Mouse (Mus musculus) urinary bladder, postnatal 4 days (tissue): Measurements from ENCODE around the gene Aurkb.

ENCODE experiments used
- DNase-seq, 2 experiments: peaks; one replicate each; pipeline ENCODE4 v3.0.0; 2021 to 2022; ENCODE audit warnings: low spot score in 2 of 2

Gene Aurkb

GRCm38 (mm10) chr11:69036486-69037230 is 8.8 kb upstream of the Aurkb start:
- peak; percentile 64 to 77 for DNase-seq

DNA sequence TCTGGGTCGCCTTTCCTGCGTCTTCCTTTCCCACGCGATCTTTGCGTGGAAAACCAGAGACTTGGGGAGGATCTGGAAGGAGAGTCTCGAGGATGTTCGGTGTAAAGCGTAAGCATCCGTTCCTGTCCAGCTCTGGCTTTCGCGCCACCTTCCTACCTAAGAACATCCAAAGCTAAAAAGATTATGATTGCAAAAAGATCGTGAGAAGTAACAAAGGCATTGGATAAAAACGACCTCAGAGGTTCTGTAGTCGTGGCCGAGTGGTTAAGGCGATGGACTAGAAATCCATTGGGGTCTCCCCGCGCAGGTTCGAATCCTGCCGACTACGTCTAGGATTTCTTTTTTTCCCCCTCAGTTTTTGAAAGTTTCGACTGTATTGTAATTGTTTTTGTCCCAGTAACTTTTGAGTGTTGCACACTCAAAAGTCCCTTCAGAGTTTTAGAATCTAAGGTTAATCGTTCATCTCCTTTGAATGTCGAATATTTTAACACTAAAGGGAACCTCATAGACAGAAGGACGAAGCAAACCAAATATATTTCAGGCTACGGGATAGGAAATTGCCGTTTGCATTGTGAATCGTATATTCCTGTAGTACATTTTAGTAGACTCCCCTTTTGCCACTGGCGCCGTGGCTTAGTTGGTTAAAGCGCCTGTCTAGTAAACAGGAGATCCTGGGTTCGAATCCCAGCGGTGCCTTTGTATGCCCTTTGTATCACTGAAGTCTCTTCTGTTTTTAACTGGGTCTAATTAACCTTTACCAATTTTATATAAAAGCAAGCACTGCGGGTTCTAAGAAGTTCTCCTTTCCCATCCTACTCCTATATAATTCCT is 8.0 kb upstream of the Aurkb start:
- DNase-seq, result peak in 1 of 2 experiments; percentile 50

DNA sequence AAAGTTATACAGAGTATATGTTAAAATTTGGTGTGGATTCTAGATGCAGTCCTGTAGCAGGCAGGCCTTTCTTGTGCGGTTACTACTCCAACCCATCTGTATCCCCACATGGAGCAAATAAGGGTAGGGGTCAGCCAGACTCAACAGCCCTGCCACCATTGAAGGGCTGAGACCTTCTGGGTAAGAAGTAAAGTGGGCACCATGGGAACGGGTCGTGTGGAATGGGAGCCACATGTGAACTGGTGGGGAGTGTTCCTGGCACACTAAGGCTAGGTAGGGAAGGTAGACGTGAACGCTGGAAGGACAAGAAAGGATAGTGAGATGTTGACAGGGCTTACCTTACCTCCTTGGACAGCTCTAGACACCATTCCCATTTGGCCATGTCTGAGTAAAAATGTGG is 7.3 kb upstream of the Aurkb start:
- no peak for DNase-seq

GRCm38 (mm10) chr11:69046395-69046774 is 938 bp downstream of the Aurkb start:
- no peak for DNase-seq

DNA sequence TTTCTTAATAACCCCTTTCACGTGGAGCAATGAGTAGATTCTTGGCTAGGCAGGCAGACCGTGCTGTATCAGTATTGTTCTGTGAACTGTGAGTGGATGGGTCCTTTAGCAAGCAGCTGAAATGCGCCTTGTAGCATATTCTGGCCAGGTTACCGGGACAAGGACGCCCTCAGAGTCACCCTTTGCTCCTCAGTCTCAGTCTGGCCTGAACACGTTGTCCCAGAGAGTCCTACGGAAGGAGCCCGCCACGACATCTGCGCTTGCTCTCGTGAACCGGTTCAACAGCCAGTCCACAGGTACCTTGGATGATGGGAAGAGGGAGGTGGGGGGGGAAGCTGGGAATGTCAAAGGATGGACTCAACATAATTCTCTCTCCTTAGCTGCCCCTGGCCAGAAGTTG is 2.1 kb downstream of the Aurkb start:
- no peak for DNase-seq

GRCm38 (mm10) chr11:69048151-69048550 is 2.7 kb downstream of the Aurkb start:
- no peak for DNase-seq

DNA sequence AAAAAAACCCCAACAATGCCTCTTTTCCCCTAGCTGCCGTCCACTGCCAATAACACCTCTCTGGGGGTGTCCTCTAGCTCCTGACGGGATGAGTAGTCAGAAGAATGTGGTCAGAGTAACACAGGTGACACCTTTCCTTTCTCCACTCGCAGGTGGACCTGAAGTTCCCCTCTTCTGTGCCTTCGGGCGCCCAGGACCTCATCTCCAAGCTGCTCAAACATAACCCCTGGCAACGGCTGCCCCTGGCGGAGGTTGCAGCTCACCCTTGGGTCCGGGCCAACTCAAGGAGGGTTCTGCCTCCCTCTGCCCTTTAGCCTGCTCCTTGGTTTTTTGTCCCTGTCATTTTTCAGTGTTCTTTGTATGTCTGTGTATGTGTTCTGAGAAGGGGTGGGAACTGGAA is 5.3 kb downstream of the Aurkb start:
- DNase-seq, result no peak

DNA sequence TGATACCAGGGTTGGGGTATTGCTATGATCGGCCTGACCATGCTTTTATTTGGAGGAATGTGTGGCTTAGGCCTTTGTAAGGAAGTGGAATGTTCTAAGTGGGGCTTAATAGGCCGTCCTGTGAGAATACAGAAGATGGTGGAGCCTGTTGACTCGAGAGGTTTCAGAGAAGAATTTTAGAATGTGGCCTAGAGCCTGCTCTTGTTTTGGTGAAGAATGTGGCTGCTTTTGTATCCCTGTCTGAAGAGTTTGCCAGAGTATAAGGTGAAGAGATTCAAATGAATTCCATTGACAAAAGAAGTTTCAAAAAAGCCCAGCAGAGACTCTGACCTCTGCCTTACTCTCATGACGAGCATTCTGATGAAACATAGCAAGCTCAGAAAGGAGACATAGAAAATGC is 6.3 kb downstream of the Aurkb start:
- DNase-seq, result no peak

DNA sequence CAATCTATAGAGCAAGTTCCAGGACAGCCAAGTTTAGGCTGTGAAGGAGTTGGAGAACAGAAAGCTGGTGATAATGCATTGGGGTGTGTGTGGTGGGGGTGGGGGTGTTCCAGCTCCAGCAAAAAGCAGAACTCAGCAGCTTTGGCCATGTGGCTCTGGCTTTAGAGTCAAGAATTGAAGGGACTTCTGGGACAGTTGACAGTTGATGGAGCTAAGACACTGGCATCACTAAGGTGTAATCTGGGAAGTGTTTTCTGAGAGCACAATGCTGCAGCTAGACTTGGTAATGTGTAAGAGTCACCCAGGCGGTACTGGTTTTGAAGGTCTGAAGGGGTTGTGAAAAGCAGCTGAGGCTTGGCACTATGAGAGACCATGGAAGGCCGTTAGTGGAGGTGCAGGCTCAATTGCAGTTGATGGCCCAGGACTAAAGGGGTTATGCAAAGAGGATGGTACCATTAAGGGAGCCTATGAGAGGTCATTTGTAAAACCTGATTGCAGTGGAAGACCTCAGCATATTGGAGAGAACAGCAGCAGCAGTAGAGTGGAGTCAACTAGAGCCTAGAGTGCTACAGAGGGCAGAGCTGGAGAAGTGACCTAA is 7.5 kb downstream of the Aurkb start:
- no peak for DNase-seq

DNA sequence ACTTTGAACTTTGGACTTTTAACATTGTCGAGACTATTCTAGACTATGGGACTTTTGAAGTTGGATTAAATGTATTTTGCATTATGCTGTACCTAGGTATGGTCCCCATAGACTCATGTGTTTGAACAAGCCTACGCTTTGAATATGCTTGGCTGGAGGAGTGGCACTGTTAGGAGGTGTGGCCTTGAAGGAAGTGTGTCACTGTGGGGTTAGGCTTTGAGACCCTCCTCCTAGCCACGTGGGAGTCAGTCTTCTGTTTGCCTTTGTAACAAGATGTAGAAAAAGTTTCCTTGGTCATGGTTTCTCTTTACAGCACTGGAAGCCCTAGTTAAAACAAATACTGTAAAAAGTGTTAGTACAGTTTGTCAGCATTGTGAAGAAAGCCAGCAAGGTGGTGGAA is 8.4 kb downstream of the Aurkb start:
- no peak for DNase-seq

- no peak for DNase-seq
Observed at GRCm38 (mm10) chr11:69058265-69058664, 12.8 kb downstream of the Aurkb start.

- DNase-seq, result no peak
Observed at GRCm38 (mm10) chr11:69058729-69059356, 13.4 kb downstream of the Aurkb start.

- DNase-seq, result peak; percentile 94 to 95
Observed at GRCm38 (mm10) chr11:69059357-69059974, 14.0 kb downstream of the Aurkb start, which contains the start of gene Borcs6. TSS of gene Borcs6 (plus strand) at chr11:69059717.

- no peak for DNase-seq
Observed at GRCm38 (mm10) chr11:69059975-69060411, 14.5 kb downstream of the Aurkb start.

GRCm38 (mm10) chr11:69060448-69061254 is 15.2 kb downstream of the Aurkb start:
- DNase-seq, result no peak

DNA sequence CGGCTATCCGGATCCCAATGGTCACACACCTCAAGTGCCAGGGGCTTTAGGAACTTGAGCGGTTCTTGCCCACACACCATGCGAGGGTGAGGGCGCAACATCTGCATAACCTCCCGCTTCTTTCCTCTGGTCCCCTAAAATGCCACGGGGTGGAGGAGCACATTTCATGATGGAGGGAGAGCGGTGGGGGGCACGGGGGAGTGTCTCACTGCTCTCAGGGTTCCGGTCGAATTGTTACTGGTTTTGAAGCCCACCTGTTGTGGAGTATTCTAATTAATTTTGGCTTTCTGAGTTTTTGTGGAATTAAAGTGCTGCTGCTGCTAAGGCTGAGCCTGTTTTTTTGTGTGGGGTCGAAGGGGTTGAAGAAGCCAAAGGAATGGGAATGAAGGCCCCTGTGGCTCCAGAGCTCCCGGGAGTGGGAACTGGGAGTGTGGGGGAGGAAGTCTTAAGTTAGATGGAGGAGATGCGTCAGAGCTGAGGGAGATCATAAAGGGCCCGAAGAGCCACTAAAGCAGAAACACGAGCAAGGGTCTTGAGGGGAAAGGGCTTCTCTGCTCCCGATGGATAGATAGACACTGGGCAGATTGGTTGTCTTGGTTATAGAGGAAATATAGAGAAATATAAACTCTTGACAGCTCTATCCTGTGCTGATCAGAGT is 15.9 kb downstream of the Aurkb start:
- no peak for DNase-seq

DNA sequence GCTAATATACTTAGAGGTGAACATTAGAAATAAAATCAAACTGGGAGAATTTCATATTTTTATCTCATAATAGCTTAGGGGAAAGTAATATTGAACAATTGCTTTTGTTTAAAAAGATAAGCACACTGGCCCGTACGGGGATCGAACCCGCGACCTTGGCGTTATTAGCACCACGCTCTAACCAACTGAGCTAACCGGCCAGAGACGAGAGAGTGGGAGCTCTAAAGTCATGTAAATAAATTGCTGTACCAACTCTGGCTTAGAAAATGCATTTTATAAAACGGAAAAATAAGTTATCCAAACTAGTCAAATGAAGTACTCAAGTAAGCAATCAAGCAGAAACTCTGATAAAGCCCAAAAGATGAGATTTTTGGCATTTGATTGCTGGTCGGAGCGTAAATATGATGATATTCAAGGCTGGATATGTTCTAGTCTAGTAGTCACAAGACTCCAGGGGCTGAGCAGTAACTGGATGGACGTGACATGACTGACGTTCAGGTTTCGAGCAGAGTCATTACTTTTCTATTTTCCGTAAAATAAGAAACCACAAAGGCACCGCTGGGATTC is 16.8 kb downstream of the Aurkb start:
- no peak for DNase-seq

DNA sequence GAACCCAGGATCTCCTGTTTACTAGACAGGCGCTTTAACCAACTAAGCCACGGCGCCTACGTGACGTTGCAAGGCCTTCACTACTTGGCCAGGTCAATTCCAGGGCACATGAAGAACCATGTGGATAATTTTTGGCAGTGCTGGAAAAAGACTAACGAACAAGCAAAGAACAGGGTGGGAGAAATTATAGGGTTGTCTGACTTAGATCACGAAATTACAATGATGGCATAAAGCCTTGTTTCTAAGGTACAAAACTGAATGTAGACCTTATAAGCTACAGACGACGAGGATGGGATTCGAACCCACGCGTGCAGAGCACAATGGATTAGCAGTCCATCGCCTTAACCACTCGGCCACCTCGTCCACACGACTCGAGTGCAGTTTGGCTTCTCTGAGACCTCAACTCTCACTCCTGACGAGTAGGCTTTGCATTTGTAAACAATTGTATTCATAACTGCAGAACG is 17.3 kb downstream of the Aurkb start:
- peak; percentile 89 to 93 for DNase-seq

DNA sequence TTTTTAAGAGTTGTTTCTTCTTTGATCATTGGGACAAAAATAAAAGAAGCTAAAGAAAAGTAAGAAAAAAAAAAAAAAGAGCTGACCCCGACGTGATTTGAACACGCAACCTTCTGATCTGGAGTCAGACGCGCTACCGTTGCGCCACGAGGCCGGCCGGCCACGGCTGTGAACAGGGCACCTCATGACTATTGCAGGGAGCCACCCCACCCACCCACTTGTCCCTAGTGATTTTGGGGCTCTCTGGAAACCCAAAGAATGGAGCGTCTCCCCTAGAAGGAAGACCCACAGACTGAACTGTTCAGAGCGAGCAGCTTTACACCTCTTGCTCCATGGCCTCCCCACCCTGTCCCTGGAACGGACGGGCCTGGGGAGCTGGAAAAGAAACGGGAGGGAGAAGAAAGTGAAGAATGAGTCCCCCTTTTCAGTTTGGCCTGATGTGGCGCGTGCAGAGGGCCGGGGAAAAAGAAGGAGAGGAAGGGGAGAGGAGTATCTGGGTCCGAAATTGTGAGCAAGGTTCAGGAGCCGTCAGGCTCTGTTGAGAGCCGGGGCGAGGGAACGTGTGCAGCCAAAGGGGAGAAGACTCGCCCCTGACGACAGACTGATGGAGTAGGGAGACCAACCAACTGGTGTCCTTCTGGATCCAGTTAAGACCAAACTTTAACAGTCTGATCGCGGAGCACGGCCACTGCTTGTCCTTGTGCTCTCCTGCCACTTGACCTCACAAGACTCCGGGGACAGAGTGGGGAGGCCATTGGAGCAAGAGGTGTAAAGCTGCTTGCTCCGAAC is 18.2 kb downstream of the Aurkb start:
- peak; percentile 79 to 95 for DNase-seq
